Mouse (Mus musculus) heart, adult 2 months (tissue): ENCODE data around the gene Gm26620.

ENCODE experiments used
- CTCF ChIP-seq: fragments of 200-600 bp; IDR thresholded peaks from 2 replicates; pipeline ENCODE4 v1.8.1; 2022; ENCODE audit warnings: antibody characterized with exemption, mild to moderate bottlenecking, moderate library complexity
- POLR2A ChIP-seq: fragments of 200-500 bp; IDR thresholded peaks from 2 replicates; pipeline ENCODE4 v1.6.1; 2011; ENCODE audit warnings: mild to moderate bottlenecking, low read depth, low read length, control low read depth; ENCODE audit not compliant: insufficient read depth

DNA sequence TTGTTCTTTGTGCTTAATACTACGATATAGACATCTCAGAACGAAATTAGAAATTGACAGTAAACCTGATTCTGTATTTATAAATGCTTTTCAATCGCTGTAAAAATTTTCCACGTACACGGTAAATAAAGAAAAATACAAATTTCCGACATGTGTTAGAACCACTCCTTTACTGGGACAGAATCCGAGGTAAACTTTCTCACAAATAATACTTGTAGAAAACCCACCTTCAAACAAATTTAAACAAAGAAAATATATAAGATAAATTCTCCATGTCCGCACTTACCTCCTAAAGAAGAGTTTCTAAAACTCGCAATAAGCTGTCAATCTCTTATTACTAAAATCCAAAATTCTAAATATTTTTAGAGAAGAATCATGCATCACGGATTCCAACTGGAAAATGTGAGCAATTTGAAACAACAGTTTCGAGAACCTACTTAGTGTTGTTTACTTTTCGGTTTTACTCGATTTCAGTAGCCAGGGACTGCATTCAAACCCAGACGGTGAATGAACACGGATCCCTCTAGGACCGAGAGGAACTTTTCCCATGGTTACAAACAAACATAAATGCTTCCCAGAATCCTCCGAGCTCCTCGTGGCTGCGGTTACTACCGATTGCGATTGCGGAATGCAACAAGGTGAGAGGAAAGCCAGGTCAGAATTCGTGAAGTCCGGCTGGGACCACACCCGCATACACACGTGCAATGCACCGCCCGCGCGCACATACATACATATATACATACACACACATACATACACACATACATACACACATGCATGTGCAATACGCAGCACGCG is 16.6 kb upstream of the Gm26620 start:
- TF ChIP-seq POLR2A (peak; percentile 51; the same call in 1 of the 2 replicates), CTCF (no peak)
